Mouse (Mus musculus) activated CD4-positive, CD25-positive, alpha-beta regulatory T cell, adult 4 months (primary cell): Measurements from ENCODE around the gene Bglap2. TPM values are rescaled to one million over a fixed set of nuclear protein-coding genes. Genes with fewer than 3 reads are reported as not detected.
"Not testable (repeated sequence)": the region's sequence is repeated elsewhere in the genome, so short reads cannot be mapped to it uniquely, and the experiment has no call there.

ENCODE experiments used
- ATAC-seq: one replicate; pipeline ENCODE4 v1.8.0; 2017
- polyA plus RNA-seq, 2 experiments: library from polyadenylated mRNA; unstranded; fragments of 100-300 nt; shearing (Covaris generic); gene quantifications; one replicate each; pipeline ENCODE4 v1.2.1; 2017

Gene Bglap2
- polyA plus RNA-seq, 2 experiments from 2014 or later: not detected

GRCm38 (mm10) chr3:88384364-88384763 lies 5.9 kb upstream of the Bglap2 start, which contains the start of gene Bglap:
Gene Bglap, minus strand, starts transcription at chr3:88384464.
- no peak for ATAC-seq

DNA sequence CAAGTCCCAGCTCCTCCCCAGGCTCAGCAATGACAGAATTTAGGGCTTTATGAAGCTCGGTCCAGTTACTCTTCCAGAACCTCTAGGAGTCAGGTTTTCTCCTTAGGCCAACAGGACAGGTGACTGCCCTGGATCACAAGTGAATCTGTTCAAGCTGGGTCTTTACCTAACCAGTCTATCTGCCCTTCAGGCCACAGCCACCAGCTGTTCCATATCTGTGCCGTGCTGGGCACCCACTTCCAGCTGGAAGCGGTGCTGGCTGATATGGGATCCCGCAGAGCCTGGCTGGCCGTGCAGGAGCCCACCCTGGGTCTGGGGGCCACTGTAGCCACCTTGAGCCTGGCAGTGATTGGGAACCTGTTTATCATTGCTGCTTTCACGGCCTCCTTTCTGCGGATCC lies 3.9 kb upstream of the Bglap2 start:
- ATAC-seq: not testable (repeated sequence)

GRCm38 (mm10) chr3:88381389-88382315 lies 3.2 kb upstream of the Bglap2 start:
- peak; percentile 93 for ATAC-seq

GRCm38 (mm10) chr3:88376644-88377043 lies 1.9 kb downstream of the Bglap2 start:
- ATAC-seq: not testable (repeated sequence)

GRCm38 (mm10) chr3:88375750-88376626 lies 2.5 kb downstream of the Bglap2 start:
- ATAC-seq: peak; percentile 84

DNA sequence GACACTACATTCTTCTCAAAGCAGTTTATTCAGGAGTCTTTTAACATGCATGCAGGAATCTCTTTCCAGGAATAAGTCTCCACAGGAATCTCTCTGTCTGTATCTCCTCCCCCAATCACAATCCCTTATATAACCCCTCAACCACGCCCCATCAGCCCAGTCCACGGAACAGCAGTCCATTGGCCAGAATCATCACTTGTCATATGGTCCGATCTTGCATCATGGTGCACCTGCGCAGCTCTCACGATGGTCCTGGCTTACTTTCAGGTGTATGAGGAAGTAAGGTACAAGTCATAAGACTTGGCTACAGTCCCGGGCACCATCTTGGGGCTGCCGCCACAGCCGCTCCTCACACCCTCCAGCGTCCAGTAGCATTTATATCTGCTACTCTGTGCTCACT lies 5.9 kb downstream of the Bglap2 start, which contains the start of gene Bglap3:
Gene Bglap3 (minus strand): TSS at position 101 of the 400 bp plus-strand sequence.
- ATAC-seq: not testable (repeated sequence)

DNA sequence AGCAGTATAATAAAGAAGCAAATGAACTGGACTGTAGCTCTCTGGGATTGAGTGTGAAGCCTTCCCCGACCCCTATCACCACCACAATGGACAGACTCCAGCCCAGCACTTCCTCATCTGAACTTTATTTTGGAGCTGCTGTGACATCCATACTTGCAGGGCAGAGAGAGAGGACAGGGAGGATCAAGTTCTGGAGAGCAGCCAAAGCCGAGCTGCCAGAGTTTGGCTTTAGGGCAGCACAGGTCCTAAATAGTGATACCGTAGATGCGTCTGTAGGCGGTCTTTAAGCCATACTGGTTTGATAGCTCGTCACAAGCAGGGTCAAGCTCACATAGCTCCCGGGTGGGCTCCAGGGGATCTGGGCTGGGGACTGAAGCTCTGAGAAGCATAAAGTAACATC lies 10.0 kb downstream of the Bglap2 start:
- not testable (repeated sequence) for ATAC-seq

DNA sequence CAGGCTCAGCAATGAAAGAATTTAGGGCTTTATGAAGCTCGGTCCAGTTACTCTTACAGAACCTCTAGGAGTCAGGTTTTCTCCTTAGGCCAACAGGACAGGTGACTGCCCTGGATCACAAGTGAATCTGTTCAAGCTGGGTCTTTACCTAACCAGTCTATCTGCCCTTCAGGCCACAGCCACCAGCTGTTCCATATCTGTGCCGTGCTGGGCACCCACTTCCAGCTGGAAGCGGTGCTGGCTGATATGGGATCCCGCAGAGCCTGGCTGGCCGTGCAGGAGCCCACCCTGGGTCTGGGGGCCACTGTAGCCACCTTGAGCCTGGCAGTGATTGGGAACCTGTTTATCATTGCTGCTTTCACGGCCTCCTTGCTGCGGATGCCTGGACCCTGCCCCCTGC lies 11.0 kb downstream of the Bglap2 start:
- ATAC-seq: not testable (repeated sequence)

- peak; percentile 84 for ATAC-seq
Observed at GRCm38 (mm10) chr3:88366830-88367428, 11.6 kb downstream of the Bglap2 start.

DNA sequence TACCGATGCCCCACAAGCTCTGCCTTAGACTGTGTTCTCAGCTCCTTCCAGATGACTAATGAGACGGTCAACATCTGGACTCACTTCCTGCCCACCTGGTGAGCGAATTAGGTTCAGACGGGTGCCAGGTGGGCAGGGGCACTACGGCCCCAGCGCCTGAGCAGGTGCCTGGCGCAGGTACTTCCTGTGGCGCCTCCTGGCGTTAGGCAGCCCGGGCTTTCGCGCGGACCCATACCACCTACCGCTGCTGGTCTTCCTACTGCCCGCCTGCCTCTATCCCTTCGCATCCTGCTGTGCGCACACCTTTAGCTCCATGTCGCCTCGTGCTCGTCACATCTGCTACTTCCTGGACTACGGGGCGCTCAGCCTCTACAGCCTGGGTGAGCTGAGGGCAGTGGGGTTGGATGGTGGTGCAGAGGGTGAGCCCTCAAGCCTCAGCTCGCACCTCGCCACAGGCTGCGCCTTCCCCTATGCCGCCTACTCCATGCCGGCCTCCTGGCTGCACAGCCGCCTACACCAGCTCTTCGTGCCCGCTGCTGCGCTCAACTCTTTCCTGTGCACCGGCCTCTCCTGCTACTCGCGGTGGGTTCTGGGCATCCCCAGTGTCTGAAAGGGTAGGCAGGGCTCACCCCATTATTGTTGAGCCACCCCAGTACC lies 12.7 kb downstream of the Bglap2 start:
- no peak for ATAC-seq

DNA sequence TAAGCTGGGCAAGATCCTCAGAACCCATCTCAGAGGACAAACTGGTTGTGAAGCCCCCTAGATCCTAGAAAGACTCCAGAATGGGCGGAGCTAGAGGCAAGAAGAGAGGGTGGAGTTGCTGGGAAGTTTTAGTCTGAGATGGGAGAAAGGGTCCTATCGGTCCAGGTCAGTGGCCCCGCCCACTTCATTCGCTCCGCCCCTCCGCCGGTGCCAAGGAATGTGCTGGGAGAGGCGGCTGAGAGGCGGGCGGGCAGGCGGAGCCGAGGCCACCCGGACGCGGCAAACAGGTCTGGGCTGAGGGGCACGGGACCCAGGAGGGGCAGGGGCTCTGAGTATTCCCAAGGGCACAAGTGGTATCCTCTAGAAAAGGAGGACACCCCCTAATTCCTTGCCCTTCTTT lies 14.2 kb downstream of the Bglap2 start, which contains the start of gene Paqr6:
Gene Paqr6 (plus strand): TSS at position 248 of the 400 bp plus-strand sequence.
- ATAC-seq: no peak

GRCm38 (mm10) chr3:88363700-88364099 lies 14.8 kb downstream of the Bglap2 start:
- no peak for ATAC-seq

- ATAC-seq: no peak
Observed at GRCm38 (mm10) chr3:88361612-88362313, 16.7 kb downstream of the Bglap2 start.

GRCm38 (mm10) chr3:88361096-88361495 lies 17.4 kb downstream of the Bglap2 start:
- no peak for ATAC-seq

- no peak for ATAC-seq
Observed at GRCm38 (mm10) chr3:88359989-88360388, 18.5 kb downstream of the Bglap2 start.

- ATAC-seq: no peak
Observed at GRCm38 (mm10) chr3:88359584-88359983, 18.9 kb downstream of the Bglap2 start.

- ATAC-seq: no peak
Observed at GRCm38 (mm10) chr3:88354396-88355165, 23.9 kb downstream of the Bglap2 start.

GRCm38 (mm10) chr3:88352907-88353306 lies 25.6 kb downstream of the Bglap2 start:
- ATAC-seq: no peak

DNA sequence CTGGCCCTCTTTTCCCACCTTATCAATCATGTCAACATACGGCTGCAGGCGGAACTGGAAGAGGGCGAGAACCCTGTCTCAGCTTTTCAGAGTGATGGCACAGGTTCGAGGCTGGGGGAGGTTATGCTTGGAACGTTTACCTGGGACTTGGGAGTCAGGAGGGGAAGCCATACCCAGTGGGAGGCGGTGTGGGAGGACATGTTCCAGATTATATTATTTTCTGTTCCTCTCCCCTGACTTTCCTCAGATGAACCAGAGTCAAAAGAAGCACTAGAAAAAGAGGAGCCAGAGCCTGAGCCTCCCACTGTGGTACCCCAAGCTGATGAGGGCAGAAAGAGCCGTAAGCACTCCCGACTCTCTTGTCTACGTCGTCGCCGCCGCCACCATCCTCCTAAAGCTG lies 27.8 kb downstream of the Bglap2 start:
- no peak for ATAC-seq

GRCm38 (mm10) chr3:88339006-88339405 lies 39.5 kb downstream of the Bglap2 start:
- no peak for ATAC-seq

- ATAC-seq: no peak
Observed at GRCm38 (mm10) chr3:88338316-88338715, 40.2 kb downstream of the Bglap2 start.
